8 mouse cellular contexts compared by ENCODE assay signal in the genomic region with DNA sequence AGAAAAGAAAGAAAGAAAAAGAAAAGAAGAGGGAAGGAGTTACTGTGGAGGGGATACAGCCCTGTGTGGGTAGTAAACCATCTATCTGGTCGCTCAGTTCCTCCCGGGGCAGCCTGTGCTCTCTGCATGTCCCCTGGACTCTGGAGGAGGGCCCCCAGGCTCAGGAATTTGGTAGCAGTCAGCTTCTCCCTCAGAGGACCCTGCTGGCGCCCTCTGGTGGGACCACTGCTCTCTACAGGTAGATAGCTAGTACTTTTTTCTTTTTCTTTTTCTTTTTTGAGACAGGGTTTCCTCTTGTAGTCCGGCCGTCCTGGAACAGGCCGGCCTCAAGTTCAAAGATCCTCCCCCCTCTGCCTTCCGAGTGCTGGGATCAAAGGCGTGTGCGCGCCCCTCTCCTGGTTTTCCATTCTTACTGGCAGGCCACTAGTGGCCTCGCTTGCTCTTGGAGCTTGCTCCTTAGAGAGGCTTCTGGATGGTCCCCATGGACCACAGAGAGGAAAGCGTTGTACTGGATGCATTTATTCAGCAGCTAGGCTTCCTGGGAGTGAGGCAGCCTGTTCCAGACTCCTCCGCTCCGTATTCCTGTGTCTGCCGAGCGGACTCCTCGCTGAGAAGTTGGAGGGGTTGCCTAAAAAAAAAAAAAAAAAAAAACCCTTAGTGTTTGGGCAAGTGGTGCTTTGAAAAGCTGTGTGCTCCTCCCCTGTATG. TPM values are rescaled to one million over a fixed set of nuclear protein-coding genes. Genes with fewer than 3 reads are reported as not detected.
DNase-seq lines count a peak whose midpoint lies in the region; TF ChIP-seq lines count a peak whose summit lies in the region.

No protein-coding gene starts in this region.

- H3K4me3 ChIP-seq in gastrocnemius, adult 2 months: peak overlapping the region; percentile 21; the same call in 1 of the 2 replicates

- intact Hi-C loops in gastrocnemius, adult 2 months (cut with DNase I): no loop called here

- peak; percentile 61 for TF ChIP-seq CTCF in gastrocnemius, adult 2 months (IDR thresholded peaks at IDR 0.05)

- peak; percentile 52 for DNase-seq in gastrocnemius, adult 2 months
- DNase-seq in gastrocnemius, adult 8-10 months (ENCODE audit: low spot score in 2 of 2): no peak
- DNase-seq in right cerebral cortex, postnatal 4 days: peak; percentile 71
- DNase-seq in right cerebral cortex, postnatal 25 days: no peak
- DNase-seq in forelimb bud, embryonic 11.5 days (ENCODE audit: low read depth, low spot score): peak; percentile 43
- peak; percentile 77 for DNase-seq in lung, postnatal 14 days
- peak; percentile 86 for DNase-seq in thymus, postnatal 4 days
- no peak for DNase-seq in cerebellum, postnatal 36 days

- H3K27ac ChIP-seq in gastrocnemius, adult 2 months: no peak overlapping the region

RNA-seq across cellular contexts. Expression of a gene that starts 1.1 kb away (rescaled TPM):
- total RNA-seq in gastrocnemius, adult 2 months (2021): 1 to 10 TPM; 2.1 to 4.5 TPM
- 1 to 10 TPM; 1.4 to 2.4 (median 2.1) TPM for total RNA-seq in gastrocnemius, adult 8-10 months (2022)

RNA-seq across cellular contexts. Expression of a gene that starts 56.3 kb away (rescaled TPM):
- total RNA-seq in gastrocnemius, adult 2 months (2021): 10 to 100 TPM; 28.1 to 30.4 TPM
- 10 to 100 TPM; 26.4 to 29.4 (median 28.1) TPM for total RNA-seq in gastrocnemius, adult 8-10 months (2022)

Comparison
In these comparisons a context has a peak if more than half of its experiments do, and no peak if none do; other contexts are left out.
1. DNase-seq: peak in gastrocnemius, adult 2 months (single experiment), right cerebral cortex, postnatal 4 days (single experiment), forelimb bud, embryonic 11.5 days (single experiment), lung, postnatal 14 days (single experiment) and thymus, postnatal 4 days (single experiment); none in gastrocnemius, adult 8-10 months (0 of 2), right cerebral cortex, postnatal 25 days (single experiment) and cerebellum, postnatal 36 days (0 of 2).